Mouse (Mus musculus) spleen, postnatal 0 days (tissue): ENCODE results near the gene Map3k1. TPM values are rescaled to one million over a fixed set of nuclear protein-coding genes. Genes with fewer than 3 reads are reported as not detected.

Experiments
- polyA plus RNA-seq: library from polyadenylated mRNA; unstranded; fragments of >200 nt; fragmentation: Nextera tagmentation; extraction: Ambion mirVana; gene quantifications from 2 replicates; pipeline ENCODE4 v1.2.1, GENCODE M21; 2015

Map3k1 gene
- 23.0 and 24.3 TPM in 2 replicates for polyA plus RNA-seq

DNA sequence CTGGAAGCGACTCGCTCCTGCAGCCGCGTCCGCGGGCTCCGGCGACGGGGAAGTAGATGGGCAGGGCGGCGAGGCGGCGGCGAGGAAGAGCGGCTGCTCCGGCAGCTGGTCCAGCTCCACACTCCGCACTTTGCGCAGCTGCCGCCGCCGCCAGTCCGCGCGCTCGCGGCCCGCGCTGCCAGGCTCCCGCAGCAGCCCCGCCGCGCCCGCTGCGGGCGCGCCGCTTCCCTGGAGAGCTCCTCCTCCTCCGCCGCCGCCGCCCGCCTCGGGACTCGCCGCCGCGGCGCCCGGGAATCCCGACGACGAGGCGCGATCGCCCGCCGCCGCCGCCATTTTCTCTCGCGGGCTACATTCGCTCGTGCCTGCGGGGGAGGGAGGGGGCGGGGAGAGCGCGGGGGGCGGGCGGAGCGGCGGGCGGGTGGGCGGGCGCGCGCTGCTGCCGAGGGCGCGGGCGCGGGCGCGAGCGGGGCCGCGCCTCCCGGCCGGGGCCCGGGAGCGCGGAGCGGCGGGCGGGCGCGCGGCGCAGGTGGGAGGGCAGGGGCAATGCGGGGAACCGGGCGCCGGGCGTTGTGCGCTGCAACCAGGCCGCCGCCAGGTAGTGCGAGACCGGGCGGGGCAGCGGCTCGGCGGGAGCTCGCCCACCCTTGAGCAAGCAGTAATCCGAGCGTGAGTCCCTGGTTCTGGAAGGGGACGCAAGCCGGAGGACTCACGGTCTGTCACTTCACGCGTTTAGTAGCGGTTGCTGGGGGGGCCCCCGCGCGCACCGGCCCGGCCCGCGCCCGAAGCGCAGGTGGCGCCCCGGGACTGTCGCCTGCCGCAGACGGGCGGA lies at the start of gene Map3k1:
Gene Map3k1, minus strand, starts transcription at position 357 of the 829 bp plus-strand sequence.

Other genes starting within 250 kb of the Map3k1 start
- gene Gm10198, start 216.2 kb downstream of the Map3k1 start, polyA plus RNA-seq: not detected in 2 replicates
- gene Mier3, start 128.0 kb downstream of the Map3k1 start, polyA plus RNA-seq: 20.4 and 23.3 TPM in 2 replicates